Comparison of ENCODE assay signal across 9 mouse cellular contexts in genomic region chr6:129517752-129518408, GRCm38 (mm10). TPM values are rescaled to one million over a fixed set of nuclear protein-coding genes. Genes with fewer than 3 reads are reported as not detected.
DNase-seq lines count a peak whose midpoint lies in the region; ATAC-seq and TF ChIP-seq lines count a peak whose summit lies in the region.
"Had no signal": no experiment of that assay in that cellular context is flagged by ENCODE, and none has a peak within 500 bp of the region (broad histone marks: within the 10 kb centered on the region; RNA-seq: fewer than 3 reads in every experiment).

No protein-coding gene starts in this region.

- H3K4me3 ChIP-seq in G1E (ENCODE audit: low read depth, low read length), result no peak overlapping the region
- peak overlapping the region; percentile 25; the same call in 1 of the 2 replicates for H3K4me3 ChIP-seq in kidney, adult 2 months (ENCODE audit: insufficient read depth, low read depth, low read length)
- H3K4me3 ChIP-seq: liver, embryonic 15.5 days had no signal

- no peak for TF ChIP-seq CTCF in G1E (IDR thresholded peaks at IDR 0.05; ENCODE audit: low read depth, low read length)
- TF ChIP-seq CTCF in kidney, adult 2 months (conservative IDR thresholded peaks at IDR 0.05; ENCODE audit: insufficient read depth, insufficient read length, low read depth, low read length), result peak; percentile 51

- H3K36me3 ChIP-seq in G1E (replicated peaks), result no peaks in the 10 kb centered on the region
- peaks cover 1% of the 10 kb centered on the region; the same call in 1 of the 2 replicates for H3K36me3 ChIP-seq in kidney, adult 2 months (ENCODE audit: control insufficient read depth, insufficient read depth, low read length)
- H3K36me3 ChIP-seq: liver, embryonic 15.5 days had no signal

- 41% methylated on average over 2 of the region's 2 CpGs for WGBS in kidney, adult 2 months

- H3K27ac ChIP-seq in kidney, adult 2 months (ENCODE audit: insufficient read depth, low read depth, low read length), result peak overlapping the region; percentile 79
- H3K27ac ChIP-seq: liver, embryonic 15.5 days had no signal

- peak; percentile 48; the same call in 1 of the 2 replicates for ATAC-seq in G1E (ENCODE audit: extremely low read depth, insufficient number of reproducible peaks, low FRiP score, poor library complexity, severe bottlenecking)
- ATAC-seq in erythroblast, adult 5-6 weeks (replicated peaks; ENCODE audit: low FRiP score, poor library complexity, severe bottlenecking), result peak; percentile 52; the same call in 1 of the 2 replicates

- H3K27me3 ChIP-seq in G1E (ENCODE audit: insufficient read depth, low read length), result no peaks in the 10 kb centered on the region
- no peaks in the 10 kb centered on the region for H3K27me3 ChIP-seq in kidney, adult 2 months (replicated peaks; ENCODE audit: control insufficient read depth, insufficient read depth, low read length)
- H3K27me3 ChIP-seq: liver, embryonic 15.5 days had no signal

- H3K4me1 ChIP-seq in G1E (ENCODE audit: insufficient read depth, low read depth, low read length), result no peaks in the 10 kb centered on the region
- H3K4me1 ChIP-seq in kidney, adult 2 months (ENCODE audit: control insufficient read depth, insufficient read depth, low read length), result 0 out of 2 replicates have a peak, but pooled peaks cover under 1% of the 10 kb centered on the region
- H3K4me1 ChIP-seq: liver, embryonic 15.5 days had no signal

- DNase-seq in layer of hippocampus, postnatal 10 days (ENCODE audit: low spot score in 2 of 2), result peak; percentile 37 to 50
- no peak for DNase-seq in layer of hippocampus, adult 9-10 months (ENCODE audit: low spot score)
- peak; percentile 9 for DNase-seq in G1E (ENCODE audit: low spot score)
- DNase-seq in kidney, adult 2 months, result peak; percentile 82
- DNase-seq in lung, postnatal 25 days (ENCODE audit: low spot score), result peak; percentile 60
- DNase-seq in thymus, postnatal 25 days, result peak; percentile 18
- no peak for DNase-seq in spleen, postnatal 14 days (ENCODE audit: low spot score in 2 of 2)

- no peaks in the 10 kb centered on the region for H3K9me3 ChIP-seq in G1E (replicated peaks)
- H3K9me3 ChIP-seq: liver, embryonic 15.5 days had no signal

- TF ChIP-seq POLR2A in kidney, adult 2 months (IDR thresholded peaks at IDR 0.05; ENCODE audit: low read depth, low read length), result no peak

RNA-seq across cellular contexts. Expression of gene Tmem52b, which starts 5.5 kb away (rescaled TPM):
- not detected for total RNA-seq in layer of hippocampus, postnatal 10 days (2021)
- total RNA-seq in G1E (2014; fragmentation: Nextera tagmentation) (not detected in 2 replicates), G1E (2017) (0.05 and 0.12 TPM in 2 replicates)
- polyA plus RNA-seq in G1E (2012), result not detected in 2 replicates
- total RNA-seq in erythroblast, adult 5-6 weeks (2015; ENCODE audit: low replicate concordance), result not detected in 2 replicates
- not detected in 2 replicates for total RNA-seq in erythroblast, adult 5-6 weeks (2017; ENCODE audit: low replicate concordance)
- polyA plus RNA-seq in kidney, adult 2 months (2012; rRNA removed), result 124 and 212 TPM in 2 replicates

RNA-seq across cellular contexts. Expression of gene Olr1, which starts 10.9 kb away (rescaled TPM):
- not detected for total RNA-seq in layer of hippocampus, postnatal 10 days (2021)
- total RNA-seq in G1E (2014; fragmentation: Nextera tagmentation) (not detected in 2 replicates), G1E (2017) (0.58 and 1.4 TPM in 2 replicates)
- not detected in 2 replicates for polyA plus RNA-seq in G1E (2012)
- 6.9 and 13.8 TPM in 2 replicates for total RNA-seq in erythroblast, adult 5-6 weeks (2015; ENCODE audit: low replicate concordance)
- 10.0 and 12.6 TPM in 2 replicates for total RNA-seq in erythroblast, adult 5-6 weeks (2017; ENCODE audit: low replicate concordance)
- polyA plus RNA-seq in kidney, adult 2 months (2012; rRNA removed), result 0.03 and 0.17 TPM in 2 replicates

RNA-seq across cellular contexts. Expression of gene Gabarapl1, which starts 15.1 kb away (rescaled TPM):
- total RNA-seq in layer of hippocampus, postnatal 10 days (2021), result 100 to 1,000 TPM; 386 to 427 TPM
- total RNA-seq in G1E (2014; fragmentation: Nextera tagmentation) (13.0 and 17.6 TPM in 2 replicates), G1E (2017) (51.7 and 67.0 TPM in 2 replicates)
- 51.5 and 55.4 TPM in 2 replicates for polyA plus RNA-seq in G1E (2012)
- 14.0 and 22.6 TPM in 2 replicates for total RNA-seq in erythroblast, adult 5-6 weeks (2015; ENCODE audit: low replicate concordance)
- 31.4 and 36.7 TPM in 2 replicates for total RNA-seq in erythroblast, adult 5-6 weeks (2017; ENCODE audit: low replicate concordance)
- polyA plus RNA-seq in kidney, adult 2 months (2012; rRNA removed), result 648 and 804 TPM in 2 replicates

RNA-seq across cellular contexts. Expression of gene Klre1, which starts 59.8 kb away (rescaled TPM):
- not detected for total RNA-seq in layer of hippocampus, postnatal 10 days (2021)
- not detected in 2 replicates for total RNA-seq in G1E (2014; fragmentation: Nextera tagmentation)
- 0.12 and 0.16 TPM in 2 replicates for total RNA-seq in G1E (2017)
- polyA plus RNA-seq in G1E (2012), result not detected in 2 replicates
- total RNA-seq in erythroblast, adult 5-6 weeks (2015; ENCODE audit: low replicate concordance), result not detected in 2 replicates
- total RNA-seq in erythroblast, adult 5-6 weeks (2017; ENCODE audit: low replicate concordance), result 1.1 TPM in 1 of 2 replicates, not detected in the other
- 0.30 TPM in 1 of 2 replicates, not detected in the other for polyA plus RNA-seq in kidney, adult 2 months (2012; rRNA removed)

Comparison
In these comparisons a context has a peak if more than half of its experiments do, and no peak if none do; other contexts are left out.
1. DNase-seq: peak in layer of hippocampus, postnatal 10 days (2 of 2), G1E (single experiment), kidney, adult 2 months (single experiment), lung, postnatal 25 days (single experiment) and thymus, postnatal 25 days (single experiment); none in layer of hippocampus, adult 9-10 months (single experiment) and spleen, postnatal 14 days (0 of 2).
2. RNA of gene Gabarapl1, which starts 15.1 kb away (total RNA-seq): 386 to 427 TPM in layer of hippocampus, postnatal 10 days; 13.0 to 67.0 TPM in G1E and 14.0 to 36.7 TPM in erythroblast, adult 5-6 weeks; every median in the first group is over 4 times any median in the second.